Mouse (Mus musculus) NIH3T3 (cell line): ENCODE results near the gene Dusp1.

ENCODE experiments used
- DNase-seq: peaks from one replicate; pipeline ENCODE4 v3.0.0-alpha.2; 2012; ENCODE audit warnings: low read depth

Dusp1 gene

GRCm38 (mm10) chr17:26463984-26464383 is 97.9 kb downstream of the Dusp1 start:
- no peak for DNase-seq

GRCm38 (mm10) chr17:26463432-26463831 is 98.5 kb downstream of the Dusp1 start:
- no peak for DNase-seq

- peak; percentile 85 for DNase-seq
These were observed 99.2 kb downstream of the Dusp1 start for GRCm38 (mm10) chr17:26462634-26463170.

GRCm38 (mm10) chr17:26458049-26458448 is 103.9 kb downstream of the Dusp1 start:
- DNase-seq: no peak

- no peak for DNase-seq
These were observed 104.4 kb downstream of the Dusp1 start for GRCm38 (mm10) chr17:26457506-26457905.
